Mouse (Mus musculus) CH12F3 (cell line): ENCODE measurements around the gene Nr1d1.

Experiments
- in situ Hi-C: fragments of 300-500 bp; cut with MboI; formaldehyde crosslinking; loops from 2 replicates; pipeline ENCODE4 v1.14.3; 2020; ENCODE audit warnings: low sequenced_read_pairs

Gene Nr1d1

DNA sequence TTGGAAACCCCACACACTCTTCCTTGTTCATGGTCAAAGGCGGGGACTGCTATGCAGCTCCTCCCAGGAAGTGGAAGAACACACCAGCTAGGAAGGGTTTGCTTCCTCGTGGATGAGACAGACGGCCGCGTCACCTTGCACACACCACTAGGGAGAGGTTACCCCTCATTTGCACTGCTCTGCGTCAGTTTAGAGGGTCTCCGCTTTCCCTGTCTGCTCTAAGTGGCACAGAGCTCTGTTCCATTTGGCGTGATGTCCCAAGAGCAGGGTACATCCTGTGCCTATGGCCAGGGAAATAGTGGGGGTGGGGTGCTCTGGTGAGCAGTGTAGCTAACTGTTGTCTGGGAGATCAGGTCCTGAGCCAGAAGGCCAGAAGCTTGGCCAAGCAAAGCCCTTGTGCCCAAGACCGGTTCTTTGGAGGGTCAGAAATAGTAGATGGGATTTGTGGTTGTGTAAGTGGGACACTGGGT is 20.9 kb downstream of the Nr1d1 start:
- in situ Hi-C loops, result no loop called here

DNA sequence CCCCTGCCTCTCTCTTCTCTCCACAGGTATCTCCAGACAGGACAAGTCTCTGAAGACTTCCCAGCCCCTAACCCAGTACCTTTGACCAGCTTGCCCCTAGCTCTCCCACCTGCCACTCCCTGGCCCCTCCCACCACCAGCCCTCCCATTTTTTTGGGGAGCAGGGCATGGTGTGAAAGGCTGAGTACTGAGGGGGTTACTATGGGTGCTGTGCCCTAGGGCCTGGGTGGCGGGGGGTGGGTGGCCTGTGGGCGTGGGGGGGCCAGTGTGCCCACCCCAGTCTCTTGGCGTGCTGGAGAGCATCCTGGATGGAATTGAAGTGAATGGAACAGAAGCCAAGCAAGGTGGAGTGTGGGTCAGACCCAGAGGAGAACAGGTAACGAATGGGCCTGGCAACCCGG is 21.9 kb downstream of the Nr1d1 start:
- in situ Hi-C loops, result no loop called here

DNA sequence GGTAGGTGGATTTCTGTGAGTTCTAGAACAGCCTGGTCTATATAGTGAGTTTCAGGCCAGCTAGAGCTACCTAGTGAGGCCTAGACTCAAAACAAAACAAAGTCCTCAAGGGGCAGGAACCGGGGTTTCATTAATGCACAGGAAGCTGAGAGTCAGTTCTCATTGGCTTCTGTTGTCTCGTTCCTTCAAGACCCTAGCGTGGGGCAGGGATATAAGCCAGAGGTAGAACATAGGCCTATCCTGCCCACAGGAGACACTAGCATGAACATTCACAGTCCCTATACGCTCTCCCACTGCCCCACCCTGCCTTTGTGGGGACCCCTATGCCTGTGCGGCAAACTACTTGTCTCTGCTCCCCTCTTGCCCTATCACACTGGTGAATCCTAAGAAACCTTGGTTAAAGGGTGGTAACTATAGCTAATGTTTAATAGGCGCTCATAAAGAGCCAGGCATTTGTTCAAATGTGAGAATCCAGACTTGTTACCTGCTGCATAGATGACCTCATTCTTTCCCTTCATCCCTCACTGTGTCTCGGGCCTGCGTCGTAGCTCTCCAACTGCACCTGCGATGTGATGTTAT is 22.5 kb downstream of the Nr1d1 start:
- in situ Hi-C loops, result no loop called here

DNA sequence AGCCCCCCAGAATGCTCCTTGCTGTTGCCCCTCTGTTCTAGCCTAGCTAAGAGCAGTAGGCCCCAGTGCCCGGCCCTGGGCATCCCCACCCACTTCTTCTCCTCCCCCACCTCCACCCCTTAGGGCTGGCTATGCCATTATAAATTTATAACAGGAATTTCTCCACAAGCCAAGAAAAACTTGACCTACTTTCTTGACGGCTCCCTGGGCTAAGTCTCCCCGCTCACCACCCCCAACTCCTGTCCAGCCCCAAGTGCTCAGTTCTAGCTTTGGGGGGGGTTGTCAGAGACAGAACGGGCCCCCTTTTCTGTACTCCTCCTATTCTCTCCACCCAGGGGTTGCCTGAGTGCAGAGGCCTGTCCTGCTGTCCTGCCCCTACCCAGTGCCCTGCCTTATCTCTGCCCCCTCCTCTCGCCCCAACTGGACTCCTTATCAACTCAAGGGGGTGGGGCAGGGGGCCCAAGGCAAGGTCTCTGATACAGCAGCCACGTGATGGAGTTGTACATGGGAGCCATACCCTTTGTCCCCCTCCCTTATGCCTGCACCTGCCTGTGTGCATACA is 23.8 kb downstream of the Nr1d1 start:
- in situ Hi-C loops, result no loop called here

DNA sequence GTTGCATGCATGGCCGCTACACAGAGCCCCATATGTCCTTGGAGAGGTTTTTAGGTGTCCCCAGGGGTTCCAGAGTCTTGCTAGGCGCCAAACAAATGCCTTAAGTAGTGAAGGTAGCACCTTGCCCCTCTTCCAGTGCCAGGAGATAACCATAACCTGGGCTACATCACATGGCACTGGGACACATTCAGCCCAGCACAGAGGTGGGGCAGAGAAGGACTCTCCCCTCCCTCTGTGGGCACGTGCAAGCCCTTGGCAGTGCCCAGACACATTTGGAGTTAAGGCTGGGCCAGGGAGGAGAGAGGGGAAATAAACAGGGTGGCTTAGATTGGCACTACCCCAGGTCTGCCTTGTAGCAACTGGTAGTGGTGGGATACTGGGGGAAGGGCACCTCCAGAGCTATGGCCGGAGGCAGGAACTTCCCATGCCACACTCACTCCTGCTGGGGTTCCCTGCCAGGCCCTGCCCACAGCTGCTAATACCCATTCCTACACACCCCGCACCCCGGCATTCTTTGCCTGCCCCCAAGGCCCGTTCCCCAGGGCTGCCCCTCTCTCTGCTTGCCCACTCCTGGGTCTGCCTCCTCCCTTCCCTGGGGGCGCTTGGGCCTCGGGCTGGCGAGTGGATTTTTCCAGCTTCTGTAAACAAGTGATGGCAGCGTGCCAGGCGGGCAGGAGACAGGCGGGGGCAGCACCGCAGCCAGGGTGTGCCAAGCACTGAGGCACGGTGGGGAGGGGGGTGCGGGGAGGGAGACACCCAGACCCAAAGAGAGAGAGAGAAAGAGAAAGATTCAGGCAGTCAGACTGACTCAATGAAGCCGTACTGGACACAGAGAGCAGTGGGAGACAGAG is 24.6 kb downstream of the Nr1d1 start:
- in situ Hi-C loops, result no loop called here

DNA sequence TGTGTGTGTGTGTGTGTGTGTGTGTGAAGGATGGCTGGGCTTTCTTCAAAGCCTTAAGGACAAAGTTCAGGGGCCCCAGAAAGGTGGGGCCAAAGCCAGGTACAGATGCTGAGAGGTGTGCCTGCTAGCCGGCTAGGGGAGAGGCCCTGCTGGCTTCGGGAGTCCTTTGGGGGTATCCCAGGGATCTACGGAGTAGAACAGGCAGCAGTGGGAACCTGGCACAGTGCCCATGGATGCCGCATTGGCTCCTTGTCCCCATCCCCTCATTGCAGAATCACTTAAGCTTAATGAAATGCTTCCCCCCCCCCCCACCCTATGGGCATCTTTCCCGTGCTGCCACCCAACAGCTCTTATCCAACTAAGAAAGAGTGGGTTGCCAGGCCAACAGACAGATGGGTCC is 25.4 kb downstream of the Nr1d1 start:
- in situ Hi-C loops, result no loop called here

DNA sequence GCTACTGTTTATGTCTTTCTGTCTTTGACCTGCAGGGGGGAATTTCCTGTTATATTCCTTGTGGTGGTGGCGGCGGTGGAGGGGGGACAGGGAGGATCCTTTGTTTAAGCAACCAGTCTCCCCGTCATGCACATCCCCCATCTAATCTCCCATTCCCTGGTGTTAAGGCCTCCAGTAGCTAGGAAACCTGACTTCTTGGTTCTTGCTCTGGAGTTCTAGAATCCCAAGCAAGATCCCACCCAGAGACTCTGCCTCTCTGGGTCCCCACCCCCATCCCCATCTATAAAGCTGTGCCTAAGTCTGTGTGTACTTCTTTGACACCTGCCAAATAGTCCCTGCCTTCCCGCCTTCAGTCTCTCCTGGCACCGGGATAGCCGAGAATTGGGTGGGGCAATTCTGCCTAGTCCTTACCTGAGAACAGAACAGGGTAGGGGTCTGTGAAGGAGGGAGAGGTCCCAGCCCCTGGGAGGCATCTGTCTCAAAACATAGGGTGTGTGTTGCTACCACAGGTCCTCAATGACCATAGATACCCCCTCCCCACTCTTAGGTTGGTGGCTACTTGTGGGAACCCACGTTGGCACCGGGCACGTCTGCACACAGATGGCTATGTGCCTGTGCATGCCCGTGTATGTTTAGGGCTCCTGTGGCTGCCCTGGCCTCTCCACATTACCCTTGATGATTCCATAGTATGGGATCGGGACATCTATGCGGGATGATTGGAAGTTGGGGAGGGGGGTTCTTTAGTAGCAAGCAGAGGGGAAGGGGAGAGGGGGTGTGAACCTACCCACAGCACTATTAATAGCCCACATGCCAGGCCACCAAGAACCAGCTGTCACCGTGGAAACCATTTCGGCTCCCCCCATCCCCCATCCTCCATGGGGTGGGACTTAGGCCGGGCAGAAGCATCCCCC is 26.4 kb downstream of the Nr1d1 start:
- in situ Hi-C loops, result no loop called here

DNA sequence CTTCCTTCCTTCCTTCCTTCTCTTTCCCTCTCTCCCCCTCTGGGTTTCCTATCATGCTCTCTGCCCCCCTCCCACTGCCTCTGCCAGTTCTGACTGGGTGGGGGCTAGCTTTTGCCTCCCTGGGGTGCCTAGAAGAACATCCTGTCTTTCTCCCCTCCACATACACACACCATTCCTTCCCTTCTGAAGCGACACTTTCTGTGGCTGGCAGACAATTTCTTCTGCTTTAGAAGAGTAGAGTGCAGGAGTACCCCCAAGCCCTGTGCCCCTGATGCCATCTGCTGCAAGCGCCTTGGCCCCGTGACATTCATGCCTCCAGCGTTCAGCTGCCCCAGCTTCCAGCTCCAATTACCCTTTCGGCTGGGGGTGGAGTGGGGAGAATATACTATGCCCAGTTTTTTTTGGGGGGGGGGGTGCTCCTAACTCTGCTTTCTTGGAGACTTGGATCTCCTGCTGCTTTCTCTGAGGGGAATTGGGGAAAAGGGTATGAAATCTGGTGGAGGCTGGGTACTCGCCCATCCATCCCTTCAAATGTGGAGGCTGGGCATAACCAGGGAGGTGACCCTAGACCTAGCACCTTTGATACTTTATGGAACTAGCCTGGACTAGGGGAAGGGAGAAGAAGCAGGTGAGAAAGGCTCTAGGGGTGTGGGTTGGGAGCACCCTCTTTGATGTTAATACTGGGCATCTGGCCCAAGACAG is 27.2 kb downstream of the Nr1d1 start:
- in situ Hi-C loops, result no loop called here

DNA sequence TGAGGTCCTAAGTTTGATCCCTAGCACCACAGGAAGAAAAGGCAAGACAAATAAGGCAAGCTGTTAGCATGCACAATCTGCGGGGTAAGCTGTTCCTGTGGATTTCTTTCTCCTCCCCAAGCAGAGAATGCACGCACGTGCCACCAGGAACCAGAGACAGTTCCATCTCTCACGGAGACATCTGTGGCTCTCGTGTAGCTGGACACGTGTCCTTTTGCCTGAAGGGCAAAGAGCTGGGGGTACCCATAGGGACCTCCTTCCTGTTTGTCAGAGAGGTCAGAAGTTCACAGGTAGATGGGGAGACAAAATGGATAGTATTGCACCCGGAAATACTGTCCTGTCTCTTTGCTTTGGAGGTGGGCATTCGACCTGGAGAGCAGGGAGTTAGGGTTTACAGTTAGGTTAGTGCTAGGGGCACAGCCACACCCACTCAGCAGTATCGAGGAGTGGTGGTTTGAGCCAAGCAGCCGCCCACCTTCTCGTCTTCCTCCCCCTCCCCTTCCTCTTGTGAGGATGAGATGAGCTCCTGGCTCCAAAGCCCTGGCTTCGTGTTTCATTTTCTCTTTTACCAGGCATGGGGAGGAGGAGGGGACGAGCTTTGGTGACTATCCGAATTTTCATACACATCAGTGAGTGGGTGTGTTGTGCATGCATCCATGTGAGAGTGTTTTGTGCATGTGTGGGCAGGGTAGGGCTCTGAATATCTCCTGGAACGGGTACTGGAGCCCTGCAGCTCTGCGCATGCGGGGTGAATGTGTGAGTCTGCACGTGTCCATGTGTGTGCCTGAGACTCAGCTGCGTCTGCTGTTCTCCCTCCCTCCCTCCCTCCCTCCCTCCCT is 28.1 kb downstream of the Nr1d1 start:
- in situ Hi-C loops, result no loop called here

DNA sequence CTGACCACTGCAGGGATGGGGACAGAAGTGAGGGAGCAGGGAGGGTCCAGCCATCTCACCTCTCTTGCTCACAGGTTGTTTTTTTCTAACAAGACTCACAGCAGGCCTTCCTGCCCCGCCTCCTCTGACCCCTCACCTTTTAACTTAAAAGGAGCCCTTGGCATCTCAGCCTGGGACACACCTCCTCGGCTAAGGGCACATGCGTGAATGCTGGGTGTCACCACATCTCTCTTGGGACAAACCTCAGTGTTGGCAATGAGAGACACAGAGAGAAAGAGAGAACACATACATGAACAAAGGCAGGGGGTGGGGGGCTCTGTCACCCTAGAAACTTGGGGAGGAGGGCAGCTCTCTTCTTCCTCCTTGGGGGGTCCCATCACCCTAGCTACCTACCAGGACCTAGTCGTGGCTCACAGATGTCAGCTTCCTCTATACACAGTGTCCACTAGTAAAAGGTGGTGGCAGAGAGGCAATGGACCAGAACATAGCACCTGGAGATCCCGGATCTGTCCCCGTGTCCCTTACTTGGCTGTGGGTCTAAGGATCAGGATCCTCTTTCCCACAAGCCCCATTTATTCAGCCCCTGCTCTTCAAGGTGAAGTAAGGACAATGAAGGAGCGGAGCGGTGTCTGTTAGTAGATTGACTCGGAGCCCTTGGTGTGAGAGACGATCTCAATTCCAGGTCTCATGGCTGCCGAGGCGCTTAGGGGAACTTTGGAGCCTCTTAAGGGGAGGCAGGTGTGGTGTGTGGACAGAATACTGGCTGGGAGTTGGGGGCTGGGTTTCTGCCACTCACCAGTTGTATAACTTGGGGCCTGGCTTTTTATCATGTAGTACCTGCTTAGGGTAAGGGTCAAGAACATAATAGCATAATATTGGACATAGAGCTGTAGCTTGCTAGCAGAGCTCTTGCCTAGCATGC is 28.9 kb downstream of the Nr1d1 start:
- in situ Hi-C loops, result no loop called here

DNA sequence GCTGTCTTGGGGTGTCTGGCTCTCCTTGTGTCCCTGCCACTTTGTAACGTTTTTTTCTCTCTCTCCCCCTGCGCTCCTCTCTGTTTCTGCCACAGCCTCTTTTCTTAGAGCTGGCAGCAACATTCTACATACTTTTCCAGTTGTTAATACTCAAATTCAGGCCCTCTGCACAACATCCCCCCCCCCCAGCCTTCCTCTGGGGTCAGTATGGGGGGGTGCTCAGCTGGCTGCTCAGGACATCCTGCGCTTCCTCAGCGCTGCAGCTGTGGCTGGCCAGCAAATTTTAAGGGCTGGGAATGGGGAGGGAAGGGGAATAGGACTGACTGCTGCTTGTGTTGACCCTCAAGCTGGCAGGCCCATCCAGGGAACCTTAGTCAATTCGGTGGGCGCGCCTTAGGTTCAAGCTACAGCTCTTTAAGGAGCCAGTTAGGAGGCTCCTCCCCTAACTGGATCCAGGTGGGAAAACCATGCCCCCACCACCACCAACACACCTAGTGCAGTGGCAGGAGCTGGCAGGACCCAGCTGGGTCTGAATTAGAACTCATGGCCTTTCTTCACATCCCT is 30.6 kb downstream of the Nr1d1 start:
- in situ Hi-C loops, result no loop called here

DNA sequence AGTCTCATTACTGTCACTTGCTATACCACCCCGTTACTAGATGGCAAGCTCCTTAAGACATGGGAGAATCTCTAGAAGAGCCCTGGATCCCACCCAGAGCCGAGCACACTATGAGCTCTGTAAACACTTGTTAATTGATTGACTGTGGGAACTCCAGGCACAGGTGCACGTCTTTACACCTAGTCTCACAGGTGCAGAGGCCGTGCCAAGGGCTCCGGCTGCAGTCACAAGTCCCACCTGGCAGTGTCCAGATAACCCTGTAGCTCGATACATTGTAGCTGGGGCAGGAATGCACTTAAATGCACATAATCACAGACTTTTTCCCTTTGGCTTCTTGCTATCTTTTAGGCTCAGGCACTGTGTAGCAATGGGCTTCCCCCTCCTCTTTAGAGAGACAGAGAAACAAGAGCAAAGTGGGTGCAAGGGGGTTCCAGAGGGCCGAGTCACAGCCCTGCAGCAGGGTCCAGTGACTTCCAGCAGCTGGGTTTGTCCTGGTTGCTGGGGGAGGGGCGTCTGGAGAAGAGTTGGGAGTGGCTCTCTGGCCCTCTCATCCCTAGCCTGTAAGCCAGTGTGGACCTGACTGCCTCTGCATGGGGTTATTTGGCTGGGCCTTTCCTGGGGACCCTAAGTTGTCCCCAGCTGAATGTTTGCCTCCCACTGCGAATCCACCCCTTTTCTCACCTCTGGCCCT is 31.3 kb downstream of the Nr1d1 start:
- in situ Hi-C loops, result no loop called here

DNA sequence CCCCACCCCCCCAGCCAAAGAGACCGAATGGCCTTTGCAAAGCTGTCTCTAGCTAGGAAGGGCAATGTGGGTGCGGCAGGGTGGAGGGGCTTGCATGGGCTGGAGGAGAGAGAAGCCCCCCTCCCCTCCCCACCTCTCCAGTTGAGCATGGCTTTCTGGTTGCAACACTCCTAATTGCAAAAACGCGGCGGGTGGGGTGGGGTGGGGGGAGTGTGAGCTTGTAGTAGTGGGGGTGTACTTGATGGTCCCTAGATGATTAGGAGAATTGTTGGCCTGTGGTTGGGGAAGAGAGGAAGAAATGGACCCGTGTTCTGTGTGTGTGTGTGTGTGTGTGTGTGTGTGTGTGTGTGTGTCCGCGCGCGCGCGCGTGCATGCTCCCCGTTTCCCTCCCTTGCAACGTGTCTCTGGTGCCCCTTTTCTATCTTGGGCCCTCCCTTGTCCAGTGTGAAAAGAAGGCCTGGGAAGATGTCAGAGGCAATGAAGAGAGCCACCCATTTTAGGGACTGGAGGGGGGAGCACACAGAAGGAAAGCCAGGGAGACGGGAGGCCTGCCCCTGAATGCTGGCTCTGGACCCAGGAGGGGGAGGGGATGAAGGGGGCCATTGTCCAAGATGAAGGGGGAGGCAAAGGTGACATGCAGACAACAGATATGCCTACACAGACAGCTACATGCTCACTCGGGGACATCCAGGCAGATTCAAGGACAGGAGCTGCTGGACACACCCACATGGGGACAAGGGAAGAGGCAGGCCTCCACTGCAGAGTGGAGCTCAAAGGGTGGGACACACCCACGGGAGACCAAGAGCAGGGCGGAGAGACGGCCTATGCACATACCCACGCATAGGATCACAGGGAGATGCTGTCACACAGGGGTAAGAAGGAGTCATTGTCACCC is 32.5 kb downstream of the Nr1d1 start:
- in situ Hi-C loops, result no loop called here

DNA sequence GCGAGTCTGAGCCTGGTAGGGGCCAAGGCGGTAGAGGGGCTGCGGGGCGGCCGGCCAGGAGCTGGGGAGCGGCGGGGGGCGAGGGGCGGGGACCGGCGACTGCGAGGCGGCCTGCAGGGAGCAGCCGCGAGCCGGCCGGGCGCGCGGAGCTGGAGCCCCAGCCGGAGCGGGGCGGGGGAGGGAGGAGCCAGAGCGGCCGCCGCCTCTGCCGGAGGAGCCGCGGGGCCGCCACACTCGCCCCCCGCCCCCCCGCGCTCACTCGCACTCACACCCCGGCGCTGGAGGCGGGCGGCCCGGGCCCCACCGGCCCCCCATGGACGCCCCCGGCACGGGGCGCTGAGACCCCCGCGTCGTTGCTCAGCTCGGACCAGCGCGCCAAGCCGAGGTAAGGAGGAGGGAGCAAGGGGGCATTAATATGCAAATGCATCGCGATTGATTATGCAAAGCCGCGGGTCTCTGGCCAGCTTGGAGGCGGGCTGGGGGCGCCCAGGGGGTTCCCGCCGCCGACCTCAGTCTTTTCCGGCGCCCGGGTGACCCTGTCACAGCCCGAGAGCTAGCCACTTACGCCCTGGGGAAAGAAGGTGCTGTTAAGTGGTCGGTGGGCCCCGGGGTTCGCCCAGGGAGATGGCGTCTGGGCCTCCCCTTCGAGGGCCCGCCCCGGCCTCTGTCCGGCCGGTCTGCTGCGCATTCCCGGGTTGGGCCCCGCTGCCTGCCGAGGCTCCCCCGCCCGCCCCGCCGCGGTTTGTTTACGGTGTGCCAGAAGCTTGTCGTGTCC is 33.3 kb downstream of the Nr1d1 start:
- in situ Hi-C loops, result no loop called here

DNA sequence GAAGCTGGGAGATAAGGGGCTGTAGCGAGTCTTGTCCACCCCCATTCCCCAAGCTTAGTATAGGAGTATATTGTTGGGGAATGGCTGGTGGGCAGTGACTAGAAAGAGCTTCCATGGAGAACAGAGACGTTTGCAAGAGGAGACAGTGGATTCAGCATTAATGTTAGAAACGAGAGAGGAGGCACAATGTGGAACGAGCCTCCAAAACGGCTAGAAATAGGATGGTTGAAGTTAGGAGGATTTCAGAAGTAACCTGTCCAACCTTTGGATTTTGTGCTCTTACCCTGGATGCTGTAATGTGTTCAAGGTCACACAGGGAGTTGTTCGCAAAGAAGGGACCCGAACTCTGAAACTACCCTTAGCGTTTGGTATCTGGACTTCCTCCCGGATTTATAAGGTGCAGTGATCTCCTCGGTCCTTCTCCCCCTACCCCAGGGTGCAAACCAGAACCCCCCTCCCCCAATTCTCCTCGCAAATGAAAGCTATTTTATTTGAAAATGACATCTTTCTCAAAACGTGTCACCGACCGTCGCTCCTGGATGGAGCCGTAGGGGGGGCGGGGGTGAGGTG is 34.0 kb downstream of the Nr1d1 start:
- in situ Hi-C loops, result no loop called here
